Mouse (Mus musculus) CH12F3 (cell line): Measurements from ENCODE around the gene Fth1.

Source experiments
- in situ Hi-C: fragments of 300-500 bp; cut with MboI; formaldehyde crosslinking; loops from 2 replicates; pipeline ENCODE4 v1.14.3; 2020; ENCODE audit warnings: low sequenced_read_pairs

Fth1 gene

GRCm38 (mm10) chr19:9989884-9990256, 9.5 kb downstream of the Fth1 start:
- in situ Hi-C loops, result loop anchor here (5.0 kb wide), 1 partner anchor 73 kb away; no protein-coding TSS in a partner anchor

GRCm38 (mm10) chr19:9991304-9991703, 10.9 kb downstream of the Fth1 start:
- in situ Hi-C loops, result loop anchor here (5.0 kb wide), 1 partner anchor 74 kb away; no protein-coding TSS in a partner anchor

GRCm38 (mm10) chr19:9992011-9992958, 11.9 kb downstream of the Fth1 start:
- in situ Hi-C loops, result loop anchor here (5.0 kb wide), 1 partner anchor 75 kb away; no protein-coding TSS in a partner anchor

GRCm38 (mm10) chr19:9993036-9993656, 12.7 kb downstream of the Fth1 start:
- in situ Hi-C loops, result loop anchor here (5.0 kb wide), 1 partner anchor 76 kb away; no protein-coding TSS in a partner anchor

- in situ Hi-C loops, result loop anchor here (5.0 kb wide), 1 partner anchor 35 kb away; no protein-coding TSS in a partner anchor
These were observed 17.0 kb downstream of the Fth1 start for GRCm38 (mm10) chr19:9997204-9998062.

GRCm38 (mm10) chr19:9998063-9998416, 17.6 kb downstream of the Fth1 start:
- in situ Hi-C loops, result loop anchor here (5.0 kb wide), 1 partner anchor 34 kb away; no protein-coding TSS in a partner anchor

- in situ Hi-C loops, result loop anchor here (5.0 kb wide), 1 partner anchor 33 kb away; no protein-coding TSS in a partner anchor
These were observed 18.5 kb downstream of the Fth1 start for GRCm38 (mm10) chr19:9998736-9999486.

GRCm38 (mm10) chr19:10000330-10000729, 19.9 kb downstream of the Fth1 start:
- in situ Hi-C loops, result loop anchor here (25.0 kb wide), 1 partner anchor 187 kb away; the partner anchor contains the start of gene Fads1

GRCm38 (mm10) chr19:10001206-10001969, 21.0 kb downstream of the Fth1 start, which contains the start of the genes Best1 and Rab3il1:
TSS of gene Best1 (minus strand) at chr19:10001633.
TSS of gene Rab3il1 (plus strand) at chr19:10001669.
- in situ Hi-C loops, result loop anchor here (25.0 kb wide), 1 partner anchor 186 kb away; the partner anchor contains the start of gene Fads1

- in situ Hi-C loops, result loop anchor here (25.0 kb wide), 1 partner anchor 184 kb away; the partner anchor contains the start of gene Fads1
These were observed 23.3 kb downstream of the Fth1 start for GRCm38 (mm10) chr19:10003696-10004095.

GRCm38 (mm10) chr19:10011408-10011807, 31.0 kb downstream of the Fth1 start:
- in situ Hi-C loops, result loop anchor here (25.0 kb wide), 1 partner anchor 176 kb away; the partner anchor contains the start of gene Fads1

- in situ Hi-C loops, result loop anchor here (25.0 kb wide), 1 partner anchor 174 kb away; the partner anchor contains the start of gene Fads1
These were observed 32.5 kb downstream of the Fth1 start for GRCm38 (mm10) chr19:10012827-10013278.

- in situ Hi-C loops, result loop anchor here (25.0 kb wide), 1 partner anchor 174 kb away; the partner anchor contains the start of gene Fads1
These were observed 33.0 kb downstream of the Fth1 start for GRCm38 (mm10) chr19:10013348-10013747.

GRCm38 (mm10) chr19:10013913-10014312, 33.5 kb downstream of the Fth1 start:
- in situ Hi-C loops, result loop anchor here (25.0 kb wide), 1 partner anchor 173 kb away; the partner anchor contains the start of gene Fads1

- in situ Hi-C loops, result loop anchor here (25.0 kb wide), 1 partner anchor 172 kb away; the partner anchor contains the start of gene Fads1
These were observed 34.4 kb downstream of the Fth1 start for GRCm38 (mm10) chr19:10014824-10015223.

GRCm38 (mm10) chr19:10015442-10015841, 35.0 kb downstream of the Fth1 start:
- in situ Hi-C loops, result loop anchor here (25.0 kb wide), 1 partner anchor 172 kb away; the partner anchor contains the start of gene Fads1

- in situ Hi-C loops, result loop anchor here (25.0 kb wide), 1 partner anchor 171 kb away; the partner anchor contains the start of gene Fads1
These were observed 35.8 kb downstream of the Fth1 start for GRCm38 (mm10) chr19:10016151-10016550.
